Mouse (Mus musculus) frontal cortex, adult 2 months (tissue): ENCODE measurements around the gene OR5BS1P. TPM values are rescaled to one million over a fixed set of nuclear protein-coding genes. Genes with fewer than 3 reads are reported as not detected.
"Not testable (repeated sequence)": the region's sequence is repeated elsewhere in the genome, so short reads cannot be mapped to it uniquely, and the experiment has no call there.

Source experiments
- DNase-seq, 2 experiments: peaks; one replicate each; pipeline ENCODE4 v3.0.0; 2022; ENCODE audit warnings: low spot score in 1 of 2; ENCODE audit errors: extremely low spot score in 1 of 2
- polyA plus RNA-seq: library from polyadenylated mRNA; depleted of rRNA; stranded (reverse); fragments of >200 nt; gene quantifications from 2 replicates; pipeline ENCODE4 v1.2.3, GENCODE M21; 2012

The OR5BS1P gene
- polyA plus RNA-seq, 1 experiment: not detected

- peak in 1 of 2 experiments; percentile 82 for DNase-seq
Measured at GRCm38 (mm10) chr15:98504514-98504913, 34.8 kb downstream of the OR5BS1P start.

- no peak for DNase-seq
Measured at GRCm38 (mm10) chr15:98506253-98506957, 36.7 kb downstream of the OR5BS1P start.

- DNase-seq: no peak
Measured at GRCm38 (mm10) chr15:98507321-98507720, 37.6 kb downstream of the OR5BS1P start.

GRCm38 (mm10) chr15:98509387-98509786, 39.7 kb downstream of the OR5BS1P start:
- DNase-seq: no peak

GRCm38 (mm10) chr15:98510438-98511385, 41.0 kb downstream of the OR5BS1P start:
- peak in 1 of 2 experiments; percentile 76 for DNase-seq

GRCm38 (mm10) chr15:98511386-98511928, 41.8 kb downstream of the OR5BS1P start:
- DNase-seq: no peak

- no peak for DNase-seq
Measured at GRCm38 (mm10) chr15:98512232-98512631, 42.5 kb downstream of the OR5BS1P start.

GRCm38 (mm10) chr15:98512799-98513321, 43.2 kb downstream of the OR5BS1P start:
- DNase-seq: peak in 1 of 2 experiments; percentile 57

GRCm38 (mm10) chr15:98513676-98514075, 44.0 kb downstream of the OR5BS1P start:
- not testable (repeated sequence) for DNase-seq

GRCm38 (mm10) chr15:98514146-98514545, 44.5 kb downstream of the OR5BS1P start:
- no peak for DNase-seq

GRCm38 (mm10) chr15:98514845-98515244, 45.1 kb downstream of the OR5BS1P start:
- DNase-seq: not testable (repeated sequence)

GRCm38 (mm10) chr15:98517380-98518355, 48.0 kb downstream of the OR5BS1P start:
- peak in 1 of 2 experiments; percentile 82 for DNase-seq

GRCm38 (mm10) chr15:98521245-98521644, 51.5 kb downstream of the OR5BS1P start:
- DNase-seq: no peak

GRCm38 (mm10) chr15:98526057-98526456, 56.4 kb downstream of the OR5BS1P start:
- DNase-seq: no peak

- DNase-seq: no peak
Measured at GRCm38 (mm10) chr15:98527056-98527771, 57.5 kb downstream of the OR5BS1P start.

- DNase-seq: no peak
Measured at GRCm38 (mm10) chr15:98528066-98528563, 58.4 kb downstream of the OR5BS1P start.
